Mouse (Mus musculus) embryonic facial prominence, embryonic 13.5 days (tissue): ENCODE measurements around the gene Thyn1. TPM values are rescaled to one million over a fixed set of nuclear protein-coding genes. Genes with fewer than 3 reads are reported as not detected.

Experiments
- ATAC-seq: fragments of 200-750 bp; cut with Nextera tagmentation; 2 replicates; pipeline ENCODE4 v1.8.0; 2017; ENCODE audit warnings: low read depth; ENCODE audit not compliant: insufficient number of reproducible peaks, insufficient read depth, low FRiP score, low TSS enrichment
- H3K27ac ChIP-seq: fragments of 300-500 bp; sonication (generic); 2 replicates; pipeline ENCODE4 v1.5.1; 2015; ENCODE audit warnings: moderate library complexity, mild to moderate bottlenecking, inconsistent platforms
- H3K27me3 ChIP-seq: fragments of 300-500 bp; sonication (generic); 2 replicates; pipeline ENCODE4 v1.6.1; 2015; ENCODE audit warnings: mild to moderate bottlenecking, inconsistent platforms
- H3K36me3 ChIP-seq: fragments of 300-500 bp; sonication (generic); 2 replicates; pipeline ENCODE4 v1.6.1; 2015; ENCODE audit warnings: mild to moderate bottlenecking, inconsistent platforms
- H3K4me1 ChIP-seq: fragments of 300-500 bp; sonication (generic); 2 replicates; pipeline ENCODE4 v1.6.1; 2015; ENCODE audit warnings: inconsistent platforms
- H3K4me2 ChIP-seq: fragments of 300-500 bp; sonication (generic); 2 replicates; pipeline ENCODE4 v1.6.1; 2015; ENCODE audit warnings: moderate library complexity, mild to moderate bottlenecking, inconsistent platforms
- H3K4me3 ChIP-seq: fragments of 300-500 bp; sonication (generic); 2 replicates; pipeline ENCODE4 v1.5.1; 2015; ENCODE audit warnings: mild to moderate bottlenecking, inconsistent platforms
- H3K9ac ChIP-seq: fragments of 300-500 bp; sonication (generic); 2 replicates; pipeline ENCODE4 v1.6.1; 2015; ENCODE audit warnings: mild to moderate bottlenecking, inconsistent platforms
- H3K9me3 ChIP-seq: fragments of 300-500 bp; sonication (generic); 2 replicates; pipeline ENCODE4 v1.6.1; 2016; ENCODE audit warnings: inconsistent platforms
- WGBS: fragments of 180-500 bp; shearing (Covaris S2); methylation state at CpG from one replicate; pipeline ENCODE4 v1.1.7; 2015; ENCODE audit warnings: mixed read lengths; 5-methylcytosine and 5-hydroxymethylcytosine counted together
- polyA plus RNA-seq: library from polyadenylated mRNA; unstranded; fragments of >200 nt; fragmentation: Nextera tagmentation; extraction: Ambion mirVana; gene quantifications from 2 replicates; pipeline ENCODE4 v1.2.1, GENCODE M21; 2015

The Thyn1 gene
- polyA plus RNA-seq, 1 experiment from 2014 or later, result 154 TPM

- Histone ChIP-seq H3K4me2 (no peak overlapping the region), H3K4me3 (no peak overlapping the region), H3K27me3 (no peaks in the 10 kb centered on the region), H3K4me1 (no peaks in the 10 kb centered on the region), H3K27ac (no peak overlapping the region), H3K9me3 (no peaks in the 10 kb centered on the region), H3K36me3 (peaks cover 87% of the 10 kb centered on the region), H3K9ac (no peak overlapping the region)
- 88% methylated on average over 5 of the region's 5 CpGs for WGBS
- ATAC-seq, result no peak
Observed at GRCm38 (mm10) chr9:27043892-27044291, 44.4 kb downstream of the Thyn1 start.

DNA sequence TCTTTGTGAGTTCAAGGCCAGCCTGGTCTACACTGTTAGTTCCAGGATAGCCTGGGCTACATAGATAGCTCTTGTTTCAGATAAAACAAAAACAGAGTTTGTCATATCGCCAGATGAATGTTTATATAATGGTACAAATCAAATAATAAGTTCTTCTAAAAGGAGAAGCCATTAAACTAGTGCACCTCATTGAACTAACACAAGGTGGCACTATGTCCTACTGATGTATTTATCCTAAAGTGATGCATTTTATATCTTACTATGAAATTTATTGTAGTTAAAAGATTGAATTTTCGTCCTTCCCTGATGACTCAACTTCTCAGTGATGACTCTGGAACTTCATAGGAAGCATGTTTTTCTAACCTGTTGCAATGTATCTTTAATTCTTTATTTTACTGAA is 50.0 kb downstream of the Thyn1 start:
- no peak overlapping the region for H3K9ac ChIP-seq
- no peaks in the 10 kb centered on the region for H3K9me3 ChIP-seq
- H3K27ac ChIP-seq, result no peak overlapping the region
- 89% methylated on average over 2 of the region's 2 CpGs for WGBS
- H3K4me3 ChIP-seq, result no peak overlapping the region
- no peak for ATAC-seq
- H3K36me3 ChIP-seq, result peaks cover 82% of the 10 kb centered on the region
- H3K4me2 ChIP-seq, result no peak overlapping the region
- H3K27me3 ChIP-seq, result no peaks in the 10 kb centered on the region
- no peaks in the 10 kb centered on the region for H3K4me1 ChIP-seq

Other genes starting within 250 kb of the Thyn1 start
- 3.7 and 6.5 TPM in 2 replicates for gene Glb1l2, start 193.2 kb upstream of the Thyn1 start, polyA plus RNA-seq
- not detected in 2 replicates for gene Glb1l3, start 138.8 kb upstream of the Thyn1 start, polyA plus RNA-seq
- gene Gm1110, start 76.6 kb upstream of the Thyn1 start, polyA plus RNA-seq, result not detected in 2 replicates
- gene Acad8, start 144 bp upstream of the Thyn1 start, polyA plus RNA-seq, result 54.1 and 54.5 TPM in 2 replicates
- gene Vps26b, start 30.4 kb downstream of the Thyn1 start, polyA plus RNA-seq, result 36.1 and 40.4 TPM in 2 replicates
- 27.2 and 28.9 TPM in 2 replicates for gene Ncapd3, start 30.5 kb downstream of the Thyn1 start, polyA plus RNA-seq
- gene Jam3, start 155.7 kb downstream of the Thyn1 start, polyA plus RNA-seq, result 94.7 and 97.8 TPM in 2 replicates